15 mouse cellular contexts compared by ENCODE assay signal in the genomic region with DNA sequence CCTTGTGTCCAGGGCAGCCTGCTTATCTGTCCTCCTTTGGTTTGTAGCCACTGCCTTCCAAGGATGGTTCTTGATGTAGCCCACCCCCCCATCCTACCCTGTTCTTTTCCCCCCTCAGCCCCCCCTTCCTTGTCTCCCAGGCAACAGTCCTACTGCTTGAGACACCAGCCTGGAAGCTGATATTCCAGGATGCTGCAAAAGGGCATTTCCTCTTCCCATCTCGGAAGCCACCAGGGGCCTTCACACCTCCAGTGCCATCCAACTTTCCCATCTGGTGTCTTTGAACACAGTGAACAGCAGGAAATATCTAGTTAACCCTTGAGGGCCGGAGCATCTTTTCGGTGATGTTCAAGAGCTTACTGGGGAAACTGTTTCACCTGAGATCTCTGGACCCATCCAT.
DNase-seq lines count a peak whose midpoint lies in the region; ATAC-seq lines count a peak whose summit lies in the region.
"Had no signal": no experiment of that assay in that cellular context is flagged by ENCODE, and none has a peak within 500 bp of the region (broad histone marks: within the 10 kb centered on the region; RNA-seq: fewer than 3 reads in every experiment).

No protein-coding gene starts in this region.

- no peak for DNase-seq in forebrain, embryonic 10.5 days (ENCODE audit: extremely low spot score, low spot score)
- DNase-seq in forebrain, embryonic 11.5 days (ENCODE audit: low spot score): no peak
- no peak for DNase-seq in midbrain, embryonic 11.5 days (ENCODE audit: low spot score, missing footprints)
- DNase-seq in cerebellum, adult 9-10 months: peak; percentile 94
- no peak for DNase-seq in T-cell, adult 2 months (ENCODE audit: low spot score)
- DNase-seq in thymus, postnatal 14 days: no peak
- DNase-seq: adrenal gland, adult 2 months; heart, adult 2 months; layer of hippocampus, adult 9-11 months; lung, postnatal 4 days had no signal

- WGBS in forebrain, embryonic 10.5 days: 81% methylated on average over 3 of the region's 3 CpGs
- WGBS in forebrain, embryonic 11.5 days: 74% methylated on average over 3 of the region's 3 CpGs
- WGBS in midbrain, embryonic 13.5 days: 78% methylated on average over 3 of the region's 3 CpGs
- 83% methylated on average over 3 of the region's 3 CpGs for WGBS in midbrain, embryonic 11.5 days
- WGBS in forebrain, embryonic 16.5 days: 63% methylated on average over 3 of the region's 3 CpGs

- peaks cover 11% of the 10 kb centered on the region for H3K27me3 ChIP-seq in forebrain, embryonic 10.5 days (ENCODE audit: poor library complexity, severe bottlenecking)
- H3K27me3 ChIP-seq in forebrain, embryonic 11.5 days (ENCODE audit: control insufficient read depth, insufficient read depth, low read length): no peaks in the 10 kb centered on the region
- 0 out of 2 replicates have a peak, but pooled peaks cover 5% of the 10 kb centered on the region for H3K27me3 ChIP-seq in midbrain, embryonic 13.5 days
- no peaks in the 10 kb centered on the region; the same call in 1 of the 2 replicates for H3K27me3 ChIP-seq in midbrain, embryonic 11.5 days (ENCODE audit: control insufficient read depth, insufficient read depth, low read length)
- H3K27me3 ChIP-seq in forebrain, embryonic 16.5 days (replicated peaks; ENCODE audit: control insufficient read depth, insufficient read depth, low read length): no peaks in the 10 kb centered on the region
- H3K27me3 ChIP-seq: Patski had no signal

- H3K4me2 ChIP-seq in forebrain, embryonic 11.5 days (ENCODE audit: low read depth, low read length, severe bottlenecking): no peak overlapping the region
- H3K4me2 ChIP-seq in midbrain, embryonic 13.5 days (replicated peaks): no peak overlapping the region
- no peak overlapping the region for H3K4me2 ChIP-seq in midbrain, embryonic 11.5 days
- H3K4me2 ChIP-seq in forebrain, embryonic 16.5 days (ENCODE audit: low read length): no peak overlapping the region
- H3K4me2 ChIP-seq: liver, embryonic 15.5 days had no signal

- H3K4me1 ChIP-seq in forebrain, embryonic 10.5 days: peaks cover 51% of the 10 kb centered on the region
- peaks cover 5% of the 10 kb centered on the region; the same call in 1 of the 2 replicates for H3K4me1 ChIP-seq in forebrain, embryonic 11.5 days (replicated peaks; ENCODE audit: control insufficient read depth, insufficient read depth, low read length)
- peaks cover 18% of the 10 kb centered on the region for H3K4me1 ChIP-seq in midbrain, embryonic 13.5 days (replicated peaks)
- peaks cover 3% of the 10 kb centered on the region for H3K4me1 ChIP-seq in midbrain, embryonic 11.5 days (ENCODE audit: control insufficient read depth, insufficient read depth, low read length)
- peaks cover 23% of the 10 kb centered on the region for H3K4me1 ChIP-seq in forebrain, embryonic 16.5 days (replicated peaks; ENCODE audit: control insufficient read depth, insufficient read depth, low read length)

- H3K9me3 ChIP-seq in forebrain, embryonic 10.5 days: no peaks in the 10 kb centered on the region
- H3K9me3 ChIP-seq in forebrain, embryonic 11.5 days (ENCODE audit: control insufficient read depth, low read length): no peaks in the 10 kb centered on the region
- no peaks in the 10 kb centered on the region for H3K9me3 ChIP-seq in midbrain, embryonic 13.5 days
- H3K9me3 ChIP-seq in midbrain, embryonic 11.5 days (ENCODE audit: control insufficient read depth, low read length): no peaks in the 10 kb centered on the region
- H3K9me3 ChIP-seq in forebrain, embryonic 16.5 days (ENCODE audit: control insufficient read depth, low read length): no peaks in the 10 kb centered on the region
- H3K9me3 ChIP-seq: liver, embryonic 15.5 days had no signal

- H3K9ac ChIP-seq in forebrain, embryonic 11.5 days (ENCODE audit: low read length): no peak overlapping the region
- no peak overlapping the region for H3K9ac ChIP-seq in midbrain, embryonic 13.5 days (replicated peaks)
- no peak overlapping the region for H3K9ac ChIP-seq in midbrain, embryonic 11.5 days (ENCODE audit: low read length)
- no peak overlapping the region for H3K9ac ChIP-seq in forebrain, embryonic 16.5 days (replicated peaks; ENCODE audit: low read depth, low read length)
- H3K9ac ChIP-seq: liver, embryonic 15.5 days had no signal

- ATAC-seq in forebrain, embryonic 11.5 days (replicated peaks; ENCODE audit: low FRiP score): no peak
- ATAC-seq in midbrain, embryonic 13.5 days: peak; percentile 10; the same call in 1 of the 2 replicates
- ATAC-seq in midbrain, embryonic 11.5 days (ENCODE audit: low FRiP score): no peak
- ATAC-seq in forebrain, embryonic 16.5 days: peak; percentile 52
- ATAC-seq: Patski had no signal

- H3K4me3 ChIP-seq in forebrain, embryonic 10.5 days: no peak overlapping the region
- H3K4me3 ChIP-seq in forebrain, embryonic 11.5 days (ENCODE audit: low read depth, low read length): no peak overlapping the region
- no peak overlapping the region for H3K4me3 ChIP-seq in midbrain, embryonic 13.5 days (replicated peaks)
- H3K4me3 ChIP-seq in midbrain, embryonic 11.5 days (ENCODE audit: low read depth, low read length): no peak overlapping the region
- no peak overlapping the region for H3K4me3 ChIP-seq in forebrain, embryonic 16.5 days (replicated peaks; ENCODE audit: low read length)
- H3K4me3 ChIP-seq: heart, adult 2 months; liver, embryonic 15.5 days; myocyte had no signal

- no peaks in the 10 kb centered on the region for H3K36me3 ChIP-seq in forebrain, embryonic 10.5 days (replicated peaks)
- no peaks in the 10 kb centered on the region for H3K36me3 ChIP-seq in forebrain, embryonic 11.5 days (ENCODE audit: control insufficient read depth, insufficient read depth, low read length)
- no peaks in the 10 kb centered on the region for H3K36me3 ChIP-seq in midbrain, embryonic 13.5 days
- H3K36me3 ChIP-seq in midbrain, embryonic 11.5 days (ENCODE audit: control insufficient read depth, insufficient read depth, low read length): no peaks in the 10 kb centered on the region
- H3K36me3 ChIP-seq in forebrain, embryonic 16.5 days (ENCODE audit: control insufficient read depth, insufficient read depth): no peaks in the 10 kb centered on the region
- H3K36me3 ChIP-seq: liver, embryonic 15.5 days had no signal

- peak overlapping the region; percentile 35; the same call in 1 of the 2 replicates for H3K27ac ChIP-seq in forebrain, embryonic 10.5 days
- no peak overlapping the region for H3K27ac ChIP-seq in forebrain, embryonic 11.5 days (ENCODE audit: low read depth, low read length)
- H3K27ac ChIP-seq in midbrain, embryonic 13.5 days: no peak overlapping the region
- H3K27ac ChIP-seq in midbrain, embryonic 11.5 days (ENCODE audit: low read depth, low read length): no peak overlapping the region
- no peak overlapping the region for H3K27ac ChIP-seq in forebrain, embryonic 16.5 days (ENCODE audit: low read length)
- H3K27ac ChIP-seq: heart, adult 2 months; liver, embryonic 15.5 days had no signal

Comparison
In these comparisons a context has a peak if more than half of its experiments do, and no peak if none do; other contexts are left out.
1. ATAC-seq: peak in midbrain, embryonic 13.5 days (single experiment) and forebrain, embryonic 16.5 days (single experiment); none in forebrain, embryonic 11.5 days (single experiment) and midbrain, embryonic 11.5 days (single experiment).